Mouse (Mus musculus): ENCODE measurements around the gene Brca1. TPM values are rescaled to one million over a fixed set of nuclear protein-coding genes. Genes with fewer than 3 reads are reported as not detected.

The Brca1 gene
- total RNA-seq, 2 experiments from 2014 or later: 1.4 to 2.0 TPM

Other genes with a start within 250 kb of the Brca1 start
- 100 to 1,000 TPM; 198 to 207 TPM for gene Becn1, start 249.7 kb downstream of the Brca1 start, total RNA-seq (2021)
- 100 to 1,000 TPM in 1 of 2 experiments, 10 to 100 TPM in 1; 99.8 to 111 TPM for gene Psme3, start 235.7 kb downstream of the Brca1 start, total RNA-seq (2021)
- gene Aoc2, start 226.9 kb downstream of the Brca1 start, total RNA-seq (2021): 1 to 10 TPM; 3.4 to 5.4 TPM
- 1 to 10 TPM; 1.8 to 2.9 TPM for gene Aoc3, start 221.3 kb downstream of the Brca1 start, total RNA-seq (2021)
- gene G6pc, start 184.4 kb downstream of the Brca1 start, total RNA-seq (2021): not detected
- 10 to 100 TPM; 33.4 to 42.2 TPM for gene Aarsd1, start 134.3 kb downstream of the Brca1 start, total RNA-seq (2021)
- 1 to 10 TPM; 4.5 to 9.7 TPM for gene Gm27029, start 127.2 kb downstream of the Brca1 start, total RNA-seq (2021)
- 10 to 100 TPM; 31.1 to 32.6 TPM for gene Rundc1, start 126.9 kb downstream of the Brca1 start, total RNA-seq (2021)
- 1 to 10 TPM; 2.8 to 5.7 TPM for gene Ptges3l, start 126.6 kb downstream of the Brca1 start, total RNA-seq (2021)
- 10 to 100 TPM; 41.0 to 43.6 TPM for gene Rpl27, start 109.7 kb downstream of the Brca1 start, total RNA-seq (2021)
- 1 to 10 TPM in 1 of 2 experiments, under 1 TPM in 1; 0.97 to 2.6 TPM for gene Ifi35, start 103.5 kb downstream of the Brca1 start, total RNA-seq (2021)
- 100 to 1,000 TPM; 148 to 154 TPM for gene Rnd2, start 87.0 kb downstream of the Brca1 start, total RNA-seq (2021)
- 10 to 100 TPM; 36.4 to 44.8 TPM for gene Vat1, start 85.7 kb downstream of the Brca1 start, total RNA-seq (2021)
- gene Nbr1, start 194 bp upstream of the Brca1 start, total RNA-seq (2021): 100 to 1,000 TPM; 115 to 116 TPM
- 1 to 10 TPM; 1.3 to 2.0 TPM for gene Tmem106a, start 30.3 kb upstream of the Brca1 start, total RNA-seq (2021)
- gene Gm11634, start 47.3 kb upstream of the Brca1 start, total RNA-seq (2021): not detected
- 1 to 10 TPM; 4.3 to 4.9 TPM for gene Rdm1, start 75.2 kb upstream of the Brca1 start, total RNA-seq (2021)
- gene Arl4d, start 113.6 kb upstream of the Brca1 start, total RNA-seq (2021): 10 to 100 TPM; 23.2 to 39.8 TPM
- 10 to 100 TPM; 34.6 to 34.9 TPM for gene Dhx8, start 181.0 kb upstream of the Brca1 start, total RNA-seq (2021)
- gene Etv4, start 233.4 kb upstream of the Brca1 start, total RNA-seq (2021): 10 to 100 TPM; 18.5 to 19.3 TPM